Mouse (Mus musculus) embryo, embryonic 11 days (tissue): ENCODE results near the gene Sdcbp2.

Experiments used
- DNase-seq: peaks from one replicate; pipeline ENCODE4 v3.0.0-alpha.2; 2015

The Sdcbp2 gene

DNA sequence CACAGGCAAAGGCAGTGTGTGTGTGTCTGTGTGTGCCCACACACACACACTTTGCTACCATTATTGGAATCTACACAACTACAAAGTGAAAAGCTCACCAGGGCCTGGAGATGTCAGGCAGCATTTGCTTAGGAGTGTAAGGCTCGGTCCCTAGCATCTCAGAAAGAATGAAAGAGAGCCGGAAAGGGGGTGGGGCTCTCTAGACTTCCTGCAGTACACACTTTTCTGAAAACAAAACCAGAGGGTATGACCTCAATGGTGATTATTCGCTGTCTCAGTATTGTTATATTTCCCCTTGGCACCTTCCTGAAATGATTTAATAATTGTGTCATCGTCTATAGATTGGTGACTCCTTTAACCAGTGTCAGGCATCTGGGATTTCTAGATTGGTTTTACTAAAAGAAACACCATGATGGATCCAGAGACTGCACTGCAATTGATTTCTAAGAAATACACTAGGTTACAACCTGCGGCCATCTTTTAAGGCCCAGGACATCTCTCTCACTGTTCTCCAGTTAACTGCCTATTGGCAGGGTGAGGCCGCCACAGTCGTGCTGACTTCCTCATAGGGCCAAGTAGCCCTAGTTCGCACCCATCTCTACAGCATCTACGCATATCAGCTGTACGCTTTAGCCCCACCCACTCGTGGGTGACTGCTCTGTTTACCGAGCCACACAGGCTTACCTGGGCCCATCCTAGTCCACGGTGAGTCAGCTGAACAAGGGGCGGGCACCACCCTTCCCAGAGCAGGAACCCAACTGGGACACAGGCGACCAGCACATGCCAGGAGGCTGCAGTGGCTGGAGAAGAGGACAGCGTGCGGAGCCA is at the start of gene Sdcbp2:
Gene Sdcbp2, plus strand, starts transcription at position 750 of the 828 bp plus-strand sequence.
- no peak for DNase-seq

DNA sequence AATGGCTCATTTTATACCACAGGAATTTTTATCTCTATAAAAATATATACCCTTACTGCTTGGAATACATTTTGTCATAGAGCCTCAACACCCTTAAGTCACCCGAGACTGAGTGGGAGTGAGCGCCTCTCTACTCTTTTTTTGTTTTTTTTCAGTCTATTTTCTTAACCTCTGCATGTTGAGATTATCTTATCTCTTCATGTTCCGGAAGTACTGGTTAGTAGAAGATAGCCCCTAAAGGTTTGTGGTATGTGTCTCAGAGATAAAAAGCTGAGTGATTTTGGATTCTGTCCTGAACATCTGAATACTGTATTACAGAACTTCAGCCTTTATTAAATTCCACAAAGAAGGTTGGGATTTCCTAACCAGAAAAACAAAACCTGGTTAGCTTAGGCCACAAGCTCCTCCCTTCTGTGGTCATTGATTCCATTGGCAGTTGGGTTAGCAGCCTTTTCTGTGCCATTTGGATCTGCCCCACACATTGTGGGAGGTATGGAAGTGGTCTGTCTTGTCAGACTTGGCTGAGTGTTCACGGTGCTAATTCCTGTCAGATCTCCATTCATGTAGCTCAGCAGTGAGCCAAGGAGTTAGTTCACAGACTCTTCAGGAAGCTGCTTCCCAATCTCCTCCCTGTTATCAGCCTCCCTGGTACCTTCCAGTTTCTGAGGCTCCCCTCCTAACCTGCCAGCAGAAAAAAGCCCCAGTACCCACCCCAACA is 47.9 kb upstream of the Sdcbp2 start:
- DNase-seq: no peak

DNA sequence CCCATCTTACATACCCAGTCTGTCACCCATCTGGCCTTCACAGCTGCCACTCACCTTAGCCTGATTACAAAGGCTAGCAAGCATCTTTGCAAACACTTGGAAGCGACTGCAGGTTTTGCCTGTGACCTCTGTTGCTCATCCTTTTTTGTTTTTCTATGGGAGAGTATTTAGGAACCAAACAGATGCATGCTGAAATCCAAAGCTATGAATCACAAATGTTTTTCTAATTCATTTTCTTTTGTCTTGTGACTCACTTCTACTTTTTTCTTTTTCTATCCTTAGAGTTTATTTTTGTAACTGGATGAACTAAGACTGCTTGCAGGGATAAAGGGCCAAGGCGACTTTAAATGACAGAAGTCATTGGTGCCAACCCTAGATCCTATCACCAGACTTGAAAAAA is 46.9 kb upstream of the Sdcbp2 start:
- DNase-seq: no peak

DNA sequence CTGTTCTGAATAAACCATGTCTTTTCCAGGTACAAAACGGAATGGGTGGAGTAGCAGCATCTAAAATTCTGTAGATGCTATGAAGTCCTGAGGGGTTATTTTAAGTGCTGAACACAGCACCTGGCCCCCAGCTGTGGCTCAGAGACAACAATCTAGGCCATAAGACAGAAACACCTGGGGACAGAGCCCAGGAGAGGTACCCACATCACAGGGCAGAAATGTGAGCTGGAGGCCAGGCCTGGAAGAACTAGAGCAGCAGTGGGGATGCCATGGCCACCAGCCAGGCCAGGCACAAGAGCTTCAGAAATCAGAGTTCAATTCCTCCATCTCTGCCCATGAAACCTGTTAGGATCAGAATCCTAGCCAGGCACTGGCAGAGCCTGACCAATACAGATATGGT is 44.4 kb upstream of the Sdcbp2 start:
- no peak for DNase-seq

DNA sequence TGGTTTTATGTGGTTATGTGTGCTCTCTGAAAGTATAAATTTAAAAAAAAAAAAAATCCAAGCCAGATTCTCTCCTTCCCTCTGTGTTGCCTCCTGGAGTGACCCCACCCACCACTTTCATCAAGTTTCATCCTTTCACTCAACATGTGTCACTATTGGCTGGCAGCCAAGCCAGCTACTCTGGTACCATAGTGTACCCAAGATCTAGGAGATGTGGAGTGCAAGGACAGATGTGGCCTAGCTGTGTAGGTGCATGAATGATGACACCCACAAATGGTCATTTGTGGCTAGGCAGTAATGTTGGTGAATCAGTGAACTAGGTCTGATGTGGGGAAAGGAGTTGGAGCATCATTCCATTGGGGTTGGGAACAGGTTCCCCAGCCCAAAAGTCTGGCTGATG is 43.3 kb upstream of the Sdcbp2 start:
- no peak for DNase-seq

DNA sequence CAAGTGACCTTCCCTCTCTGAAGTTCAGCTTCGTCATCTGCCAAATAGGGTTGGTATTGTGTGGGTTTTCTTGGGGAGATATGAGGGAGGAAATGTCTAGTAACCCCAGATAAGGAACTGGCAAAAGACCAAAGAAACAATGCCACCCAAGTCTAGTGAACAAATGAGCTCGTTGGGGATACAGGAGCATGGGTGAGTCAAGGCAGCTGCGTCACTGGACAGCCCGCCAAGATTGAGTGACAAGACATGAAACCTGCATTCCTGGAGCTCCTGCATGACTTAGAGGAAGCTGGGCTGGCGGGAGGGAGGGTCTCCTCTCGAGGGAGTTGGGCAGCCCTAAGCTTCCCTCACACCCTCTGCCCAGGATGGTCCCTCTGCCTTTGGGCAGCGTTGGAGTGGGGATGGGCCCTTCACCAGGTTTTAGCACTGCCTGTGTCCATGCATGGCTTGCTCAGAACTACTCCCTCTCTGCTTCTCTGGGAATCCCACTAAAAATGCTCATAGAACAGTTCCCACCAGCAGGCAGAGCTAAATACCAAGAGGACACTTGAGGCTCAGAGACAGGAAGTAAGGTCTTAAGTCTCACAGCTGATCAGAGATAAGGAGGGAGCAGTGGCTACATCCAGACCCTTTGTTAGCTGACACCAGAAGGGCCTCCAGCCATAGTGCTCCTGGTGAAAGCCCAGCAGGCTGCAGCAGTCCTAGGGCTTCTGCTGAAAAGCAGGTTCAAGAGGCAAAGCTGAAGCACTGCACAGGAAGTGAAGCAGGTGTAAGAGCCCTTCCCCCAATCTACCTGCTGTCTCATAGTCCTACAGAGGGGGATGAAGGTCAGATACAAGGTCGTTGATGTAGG is 41.8 kb upstream of the Sdcbp2 start:
- DNase-seq: no peak

DNA sequence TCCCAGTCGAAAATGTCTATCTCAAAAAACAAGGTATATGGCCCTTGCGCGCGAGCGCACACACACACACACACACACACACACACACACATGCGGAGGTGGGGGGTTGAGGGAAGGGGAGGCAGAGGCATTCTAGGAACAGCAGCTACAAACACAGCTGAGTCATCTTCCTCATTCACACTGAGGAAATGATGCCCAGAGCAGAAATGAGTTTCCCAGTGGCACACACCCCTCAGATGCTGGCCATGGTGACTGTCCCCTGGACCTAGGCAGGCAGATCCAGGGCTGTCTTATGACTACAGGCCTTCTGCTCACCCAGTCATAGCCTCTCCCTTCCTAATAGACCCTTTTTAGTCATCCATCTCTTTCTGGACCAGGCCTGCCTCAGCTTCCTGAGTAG is 38.8 kb upstream of the Sdcbp2 start:
- no peak for DNase-seq

DNA sequence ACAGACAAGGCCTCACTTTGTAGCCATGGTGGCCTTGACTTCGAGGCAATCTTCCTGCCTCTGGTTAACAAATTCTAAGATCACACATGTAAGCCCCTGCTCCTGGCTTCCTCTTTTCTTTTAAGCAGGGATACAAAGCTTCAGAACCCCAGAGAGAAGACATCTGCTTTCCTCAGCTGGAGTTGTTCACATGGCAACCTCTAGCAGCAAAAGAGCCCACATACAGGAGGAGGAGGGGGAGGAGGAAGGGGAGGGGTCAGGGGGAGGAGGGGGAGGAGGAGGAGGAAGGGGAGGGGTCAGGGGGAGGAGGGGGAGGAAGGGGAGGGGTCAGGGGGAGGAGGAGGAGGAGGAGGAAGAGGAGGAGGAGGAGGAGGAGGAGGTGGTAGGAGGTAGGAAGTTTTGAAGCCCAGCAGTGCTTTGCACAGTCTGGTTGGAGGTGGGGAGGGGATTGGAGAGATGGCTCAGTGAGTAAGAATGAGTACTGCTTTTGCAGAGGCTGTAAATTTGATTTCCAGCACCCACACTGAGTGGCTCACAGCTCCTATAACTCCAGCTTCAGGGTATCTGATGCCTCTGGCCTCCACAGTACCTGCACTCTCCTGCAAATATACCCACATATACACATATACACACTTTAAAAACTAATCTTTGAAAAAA is 36.3 kb upstream of the Sdcbp2 start:
- peak; percentile 35 for DNase-seq

DNA sequence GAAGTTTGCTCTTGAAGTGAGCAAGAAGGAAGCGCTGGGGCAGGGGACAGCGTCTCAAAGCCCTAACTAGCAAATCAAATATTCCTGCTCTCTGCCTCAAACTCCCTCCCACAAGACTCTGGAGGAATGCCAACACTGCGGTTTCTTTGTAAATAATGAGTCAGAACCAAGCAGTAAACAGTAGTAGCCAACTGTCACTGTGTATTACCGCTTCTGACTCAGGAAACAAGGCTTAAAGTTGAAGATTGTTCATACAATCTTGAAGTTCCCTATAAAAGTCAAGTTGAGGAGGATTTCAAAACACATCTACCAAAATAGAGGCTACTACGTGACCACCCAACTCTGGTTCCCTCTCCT is 35.8 kb upstream of the Sdcbp2 start:
- no peak for DNase-seq

DNA sequence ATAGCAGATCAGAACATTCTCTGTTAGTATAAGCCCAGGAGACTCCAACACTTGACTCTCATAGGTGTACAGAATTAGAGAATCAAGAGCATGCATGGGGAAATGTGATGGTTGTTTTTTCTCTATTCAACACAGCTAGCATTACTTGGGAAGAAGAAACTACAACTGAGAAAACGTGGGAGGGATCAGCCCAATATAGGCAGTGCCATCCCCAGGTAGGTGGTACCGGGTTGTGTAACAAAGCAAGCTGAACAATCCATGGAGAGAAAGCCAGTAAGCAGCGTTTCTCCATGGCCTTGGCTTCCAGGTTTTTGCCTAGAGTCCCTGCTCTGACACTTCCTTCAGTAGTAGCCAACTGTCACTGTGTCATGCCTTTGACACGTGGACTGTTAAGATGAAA is 33.8 kb upstream of the Sdcbp2 start:
- no peak for DNase-seq

DNA sequence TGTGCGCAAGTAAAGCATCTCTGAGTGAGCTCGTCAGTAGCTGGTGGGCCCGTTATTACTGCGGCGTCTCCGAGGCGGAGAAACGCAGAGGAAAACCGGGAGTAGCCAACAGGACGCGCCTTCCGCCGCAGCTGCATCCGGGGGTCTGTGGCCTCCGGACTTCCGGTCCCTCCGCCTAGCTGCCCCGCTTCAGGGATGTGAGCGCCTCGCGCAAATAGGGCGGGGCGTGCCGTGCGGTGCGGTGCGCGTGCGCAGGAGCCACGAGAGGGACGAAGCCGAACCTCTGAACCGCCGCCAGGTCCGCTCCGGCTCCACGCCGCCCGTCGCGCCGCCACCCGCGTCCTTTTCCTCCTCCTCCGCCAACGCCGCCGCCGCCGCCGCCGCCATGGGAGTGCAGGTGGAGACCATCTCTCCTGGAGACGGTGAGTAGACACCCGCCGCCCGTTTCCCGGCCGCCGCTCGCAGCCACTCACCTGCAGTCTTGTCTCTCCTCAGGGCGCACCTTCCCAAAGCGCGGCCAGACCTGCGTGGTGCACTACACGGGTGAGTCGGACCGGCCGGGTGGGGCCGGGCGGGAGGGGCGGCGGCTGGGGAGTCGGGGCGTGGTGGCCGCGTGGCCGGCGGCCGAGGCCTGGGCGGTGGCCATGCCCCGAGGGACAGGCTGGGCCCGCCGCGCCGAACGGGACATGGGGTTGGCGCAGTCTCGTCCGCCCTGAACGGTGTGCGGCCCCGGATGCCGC is 29.9 kb upstream of the Sdcbp2 start, which contains the start of gene Fkbp1a:
Gene Fkbp1a, plus strand, starts transcription at position 161 of the 740 bp plus-strand sequence.
- peak; percentile 97 for DNase-seq

DNA sequence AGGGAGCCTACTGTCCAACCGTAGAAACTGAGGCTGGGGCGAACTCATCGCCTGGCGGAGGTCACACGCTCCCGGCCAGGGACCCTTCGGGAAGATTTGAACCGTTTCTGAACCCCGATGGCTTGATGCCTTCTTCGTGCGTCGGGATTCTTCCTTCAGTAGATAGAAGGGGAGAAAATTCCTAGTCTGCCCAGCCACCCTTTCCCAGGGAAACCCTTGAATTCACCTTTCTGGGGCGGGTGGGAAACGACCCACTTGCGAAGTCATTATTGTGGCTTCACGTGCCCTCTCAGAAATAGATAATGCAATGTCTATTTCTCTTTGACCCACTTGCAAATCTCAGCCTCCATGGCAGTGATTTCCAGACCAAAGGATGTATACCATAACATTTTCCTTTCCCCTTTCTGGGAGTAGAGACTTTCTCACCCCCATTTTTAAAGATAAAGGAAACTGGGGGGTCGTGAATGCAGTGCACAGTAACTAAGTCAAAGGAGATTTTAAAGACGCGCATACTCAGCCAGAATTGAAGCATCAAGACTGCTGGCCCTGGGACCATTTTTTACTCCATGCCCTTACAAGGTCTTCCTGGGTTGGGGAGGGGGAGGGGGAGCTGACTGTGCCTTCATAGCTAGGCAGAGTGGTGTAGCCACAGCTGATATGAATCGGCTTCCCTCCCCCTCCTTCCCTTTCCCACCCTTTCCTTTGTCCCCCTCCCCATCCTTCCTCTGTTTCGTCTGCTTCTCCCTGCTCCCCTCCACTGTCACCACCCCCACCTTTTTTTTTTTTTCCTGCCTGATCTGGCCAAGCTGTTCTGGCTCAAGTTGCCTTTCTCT is 29.1 kb upstream of the Sdcbp2 start:
- peak; percentile 82 for DNase-seq

DNA sequence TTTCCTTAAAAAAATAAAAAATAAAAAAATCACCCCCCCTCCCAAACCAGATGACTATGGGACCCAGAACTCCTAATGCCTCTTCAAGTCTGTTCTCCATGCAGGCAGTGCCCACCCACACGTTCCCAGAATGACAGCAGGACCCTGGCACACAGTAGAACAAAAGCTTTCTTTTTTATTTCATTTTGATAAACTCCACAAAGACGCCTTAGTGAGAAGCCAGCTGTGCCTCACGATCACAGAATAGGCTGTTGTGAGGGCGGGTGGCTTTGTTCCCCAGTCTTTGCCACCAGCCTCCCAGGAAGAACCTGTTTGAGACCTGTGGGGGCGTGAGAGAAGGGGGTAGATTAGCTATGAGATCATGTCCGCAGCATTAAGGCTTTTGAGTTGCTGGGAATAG is 27.7 kb upstream of the Sdcbp2 start:
- no peak for DNase-seq

DNA sequence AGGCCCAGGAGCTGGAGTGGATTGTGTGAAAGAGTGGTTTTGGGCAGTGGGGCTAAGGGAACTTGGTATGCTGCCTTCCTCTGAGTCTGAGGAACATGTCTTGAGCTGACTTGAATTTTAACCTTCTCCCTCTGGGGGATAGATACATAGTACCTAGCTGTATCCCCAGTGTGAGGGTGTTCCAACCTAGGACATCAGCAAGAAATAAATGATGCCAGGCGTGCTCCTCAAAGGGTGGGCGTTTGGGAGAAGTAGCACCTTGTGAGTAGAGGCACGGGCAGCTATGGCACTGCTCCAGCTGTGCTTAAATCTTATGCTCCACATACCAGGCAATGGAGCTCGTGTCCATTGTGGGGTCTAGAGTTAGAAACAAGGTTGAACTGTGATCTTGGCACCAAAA is 25.9 kb upstream of the Sdcbp2 start:
- no peak for DNase-seq

DNA sequence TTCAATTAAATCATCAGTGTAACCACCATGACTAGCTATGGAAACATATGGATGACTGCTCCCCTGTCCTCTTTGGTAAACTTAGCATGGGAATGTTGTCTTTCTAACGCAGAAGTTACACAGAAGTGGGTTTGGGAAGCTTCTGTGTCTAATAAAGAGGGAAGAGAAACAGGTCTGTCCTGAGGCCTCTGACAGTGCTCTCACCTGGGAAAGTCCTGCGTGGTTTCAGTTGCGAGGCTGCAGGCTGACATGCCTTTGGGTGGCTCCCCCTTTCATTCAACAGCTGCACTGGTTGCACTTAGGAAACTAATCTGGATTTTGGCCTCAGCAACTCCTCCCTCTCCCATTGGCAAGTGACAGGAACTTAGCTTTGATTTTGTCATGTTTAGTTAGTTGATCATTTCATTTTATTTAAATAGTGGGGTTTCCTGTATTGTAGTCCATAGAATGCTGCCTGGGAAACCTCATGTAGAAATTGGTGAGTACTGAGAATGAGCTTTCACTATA is 22.8 kb upstream of the Sdcbp2 start:
- no peak for DNase-seq

DNA sequence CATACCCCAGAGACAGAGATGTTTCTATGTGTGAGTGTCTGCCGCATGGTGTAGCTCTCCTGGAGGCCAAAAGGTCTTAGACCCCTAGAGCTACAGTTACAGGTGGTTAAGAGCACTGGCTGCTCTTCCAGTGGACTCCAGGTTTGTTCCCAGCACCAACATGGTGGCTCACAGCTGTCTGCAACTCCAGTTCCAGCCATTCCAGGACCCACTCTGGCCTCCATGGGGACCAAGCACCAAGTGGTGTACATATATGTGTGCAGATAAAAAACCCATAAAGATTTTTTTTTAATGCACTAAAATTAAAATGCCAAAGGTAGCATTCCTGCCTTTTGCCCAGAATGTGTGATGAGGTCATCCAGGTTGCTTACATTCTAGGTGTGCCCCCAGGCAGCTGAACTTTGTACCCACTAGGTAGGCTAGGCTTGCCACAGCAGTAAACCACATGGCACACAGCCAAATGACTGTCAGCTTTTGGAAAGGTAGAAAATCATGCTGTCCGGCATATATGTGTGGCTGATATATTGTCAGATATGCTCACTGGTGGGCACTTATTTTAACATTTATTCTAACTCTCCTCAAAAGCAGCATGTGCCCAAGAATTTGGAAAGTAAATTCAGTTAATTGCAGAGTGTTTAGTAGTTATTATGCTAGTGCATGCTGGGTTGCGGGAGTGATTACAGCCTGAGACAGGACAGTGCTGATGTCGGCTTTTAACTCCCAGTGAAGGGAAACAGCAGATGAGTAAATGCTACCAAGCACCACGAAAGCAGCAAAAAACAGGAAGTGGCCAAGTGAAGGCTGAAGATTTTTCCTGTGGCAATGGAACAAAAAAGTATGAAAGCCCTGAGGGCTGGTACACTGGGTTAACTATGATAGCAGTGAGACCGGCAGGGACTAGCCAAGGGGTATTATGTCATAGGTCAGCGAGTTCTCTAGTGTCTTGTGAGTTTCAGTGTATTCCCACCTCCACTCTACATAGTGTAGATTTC is 9.2 kb upstream of the Sdcbp2 start:
- DNase-seq: no peak

DNA sequence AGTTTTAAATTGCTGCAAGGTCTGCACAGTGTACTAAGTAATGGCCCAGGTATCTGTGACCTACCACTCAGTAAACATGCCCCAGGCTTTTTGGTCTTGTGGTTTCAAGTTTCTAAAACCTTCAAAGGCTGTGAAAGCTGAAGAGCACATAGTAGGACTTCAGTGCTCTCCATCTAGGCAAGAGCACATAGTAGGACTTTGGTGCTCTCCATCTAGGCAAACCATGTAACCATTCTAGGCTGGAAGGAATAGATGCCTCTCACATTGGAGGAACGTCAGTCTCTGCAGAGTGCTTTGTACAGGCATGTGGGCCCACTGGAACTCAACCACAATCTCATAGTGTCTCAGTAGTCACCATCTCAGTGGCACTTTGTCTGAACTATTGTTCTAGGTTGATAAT is 8.4 kb upstream of the Sdcbp2 start:
- DNase-seq: no peak

DNA sequence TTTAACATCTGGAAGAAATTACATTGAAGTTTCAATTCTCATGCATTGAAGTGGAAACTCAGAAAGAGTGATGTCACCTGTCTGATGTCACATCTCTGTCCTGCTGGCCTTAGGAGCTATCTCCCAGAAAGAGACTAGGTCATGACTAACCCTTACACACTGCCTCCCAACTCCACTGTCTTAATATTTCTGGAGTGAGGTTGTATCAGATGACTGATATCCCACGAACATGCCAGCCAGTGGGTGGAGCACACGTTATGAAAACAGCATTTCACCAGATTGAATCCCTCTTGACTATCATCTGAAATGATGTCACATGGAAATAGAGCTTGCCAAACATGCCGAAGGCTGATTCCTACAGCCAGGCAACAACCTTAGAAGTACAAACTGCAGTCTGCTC is 7.4 kb upstream of the Sdcbp2 start:
- peak; percentile 13 for DNase-seq

DNA sequence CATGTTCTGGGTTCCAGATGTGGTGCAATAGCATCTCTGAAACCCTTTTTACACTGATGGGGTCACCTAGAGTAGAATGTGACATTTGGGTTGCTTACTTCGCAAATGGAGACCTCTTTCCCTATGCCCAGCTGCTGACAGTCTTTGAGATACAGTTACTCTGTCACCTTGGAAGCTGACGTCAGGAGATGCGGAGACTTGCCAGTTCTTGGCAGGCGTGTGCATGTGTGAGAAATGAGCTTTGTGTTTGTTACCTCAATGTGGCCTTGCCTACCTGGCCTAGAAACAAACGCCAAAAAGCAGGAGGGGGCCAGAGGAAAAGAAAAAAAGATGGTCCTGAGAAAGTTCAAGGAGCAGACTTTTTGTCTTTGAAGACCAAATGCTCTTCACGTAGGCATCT is 5.6 kb upstream of the Sdcbp2 start:
- no peak for DNase-seq

DNA sequence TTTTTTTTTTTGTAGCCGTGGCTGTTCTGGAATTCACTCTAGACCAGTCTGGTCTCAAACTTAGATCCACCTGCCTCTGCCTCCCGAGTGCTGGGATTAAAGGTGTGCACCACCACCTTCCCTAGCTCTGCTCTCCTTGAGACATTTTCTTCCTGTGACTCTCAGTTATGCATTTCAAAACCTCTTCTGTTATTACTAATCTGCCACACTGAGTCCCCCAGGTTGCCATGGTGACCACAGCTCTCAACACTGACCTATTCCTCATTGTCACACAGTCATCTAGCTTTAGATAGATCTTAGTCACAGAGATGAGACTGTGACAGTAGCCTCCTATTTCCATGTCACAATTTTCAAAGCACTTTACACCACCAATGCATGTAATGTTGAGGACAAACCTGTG is 3.0 kb upstream of the Sdcbp2 start:
- no peak for DNase-seq
